Comparison of ENCODE assay signal across 9 mouse cellular contexts in genomic region chr10:75182151-75182774, GRCm38 (mm10). TPM values are rescaled to one million over a fixed set of nuclear protein-coding genes. Genes with fewer than 3 reads are reported as not detected.
DNase-seq lines count a peak whose midpoint lies in the region; ATAC-seq lines count a peak whose summit lies in the region.
"Had no signal": no experiment of that assay in that cellular context is flagged by ENCODE, and none has a peak within 500 bp of the region (broad histone marks: within the 10 kb centered on the region; RNA-seq: fewer than 3 reads in every experiment).

No protein-coding gene starts in this region.

- H3K27me3 ChIP-seq in liver, embryonic 16.5 days (ENCODE audit: control insufficient read depth, insufficient read depth, low read depth, low read length), result no peaks in the 10 kb centered on the region
- H3K27me3 ChIP-seq in neural tube, embryonic 15.5 days (replicated peaks), result no peaks in the 10 kb centered on the region

- peaks cover 17% of the 10 kb centered on the region for H3K36me3 ChIP-seq in liver, embryonic 16.5 days (ENCODE audit: control insufficient read depth, insufficient read depth)
- peaks cover 80% of the 10 kb centered on the region for H3K36me3 ChIP-seq in neural tube, embryonic 15.5 days

- H3K4me2 ChIP-seq in liver, embryonic 16.5 days (ENCODE audit: low read depth, low read length), result no peak overlapping the region
- no peak overlapping the region for H3K4me2 ChIP-seq in neural tube, embryonic 15.5 days

- 0 out of 2 replicates have a peak, but pooled peaks have one; percentile 39 for ATAC-seq in liver, embryonic 16.5 days (ENCODE audit: low read depth)
- peak; percentile 61; the same call in 1 of the 2 replicates for ATAC-seq in neural tube, embryonic 15.5 days (ENCODE audit: low FRiP score)

- 46% methylated on average over 14 of the region's 14 CpGs for WGBS in liver, embryonic 16.5 days (ENCODE audit: insufficient replicate concordance)
- WGBS in neural tube, embryonic 15.5 days, result 37% methylated on average over 14 of the region's 14 CpGs

- no peak overlapping the region for H3K9ac ChIP-seq in liver, embryonic 16.5 days (ENCODE audit: low read depth, low read length)
- no peak overlapping the region for H3K9ac ChIP-seq in neural tube, embryonic 15.5 days (replicated peaks)

- no peaks in the 10 kb centered on the region; the same call in 1 of the 2 replicates for H3K4me1 ChIP-seq in liver, embryonic 16.5 days (ENCODE audit: control insufficient read depth, low read depth, low read length)
- H3K4me1 ChIP-seq in neural tube, embryonic 15.5 days, result no peaks in the 10 kb centered on the region

- H3K27ac ChIP-seq in liver, embryonic 16.5 days (ENCODE audit: low read length), result no peak overlapping the region
- H3K27ac ChIP-seq in neural tube, embryonic 15.5 days (replicated peaks), result no peak overlapping the region

- H3K4me3 ChIP-seq in liver, embryonic 16.5 days (ENCODE audit: low read depth, low read length), result no peak overlapping the region
- H3K4me3 ChIP-seq in neural tube, embryonic 15.5 days (replicated peaks), result no peak overlapping the region
- H3K4me3 ChIP-seq: erythroblast, embryonic 14.5 days had no signal

- peak; percentile 86 to 88 for DNase-seq in B cell, adult 2 months
- peak; percentile 75 for DNase-seq in adrenal gland, adult 2 months
- peak; percentile 70 for DNase-seq in embryo, embryonic 11 days
- DNase-seq in heart, adult 8-10 months (ENCODE audit: low spot score), result peak; percentile 75
- peak; percentile 81 for DNase-seq in kidney, postnatal 14 days
- DNase-seq in telencephalon, adult 2 months (ENCODE audit: low read depth, low spot score), result peak; percentile 42

- no peaks in the 10 kb centered on the region for H3K9me3 ChIP-seq in liver, embryonic 16.5 days (replicated peaks; ENCODE audit: control insufficient read depth, low read length)
- H3K9me3 ChIP-seq in neural tube, embryonic 15.5 days (replicated peaks), result no peaks in the 10 kb centered on the region

RNA-seq across cellular contexts. Expression of gene Specc1l, which starts 29.6 kb away (rescaled TPM):
- 10 to 100 TPM; 58.8 to 64.0 TPM for total RNA-seq in adrenal gland, adult 2 months (2021)
- polyA plus RNA-seq in adrenal gland, adult 2 months (2012; rRNA removed), result 24.3 and 27.8 TPM in 2 replicates
- 10 to 100 TPM; 41.2 to 50.7 (median 45.0) TPM for total RNA-seq in heart, adult 8-10 months (2022)
- polyA plus RNA-seq in liver, embryonic 16.5 days (2015; fragmentation: Nextera tagmentation; extraction: Ambion mirVana), result 5.6 and 6.7 TPM in 2 replicates
- polyA plus RNA-seq in neural tube, embryonic 15.5 days (2015; fragmentation: Nextera tagmentation; extraction: Ambion mirVana), result 25.1 and 25.2 TPM in 2 replicates
